Mouse (Mus musculus) embryonic fibroblast, embryonic 13.5 days (primary cell): ENCODE measurements around the gene Lrfn2.

Experiments used
- CTCF ChIP-seq: IDR thresholded peaks from 2 replicates; pipeline ENCODE4 v1.5.1; 2011; ENCODE audit warnings: mild to moderate bottlenecking, control low read depth, low read length, moderate library complexity, borderline replicate concordance; ENCODE audit not compliant: insufficient read depth
- POLR2A ChIP-seq: IDR thresholded peaks from 2 replicates; pipeline ENCODE4 v1.6.1; 2011; ENCODE audit warnings: low read depth, mild to moderate bottlenecking, control low read depth, low read length, moderate library complexity

DNA sequence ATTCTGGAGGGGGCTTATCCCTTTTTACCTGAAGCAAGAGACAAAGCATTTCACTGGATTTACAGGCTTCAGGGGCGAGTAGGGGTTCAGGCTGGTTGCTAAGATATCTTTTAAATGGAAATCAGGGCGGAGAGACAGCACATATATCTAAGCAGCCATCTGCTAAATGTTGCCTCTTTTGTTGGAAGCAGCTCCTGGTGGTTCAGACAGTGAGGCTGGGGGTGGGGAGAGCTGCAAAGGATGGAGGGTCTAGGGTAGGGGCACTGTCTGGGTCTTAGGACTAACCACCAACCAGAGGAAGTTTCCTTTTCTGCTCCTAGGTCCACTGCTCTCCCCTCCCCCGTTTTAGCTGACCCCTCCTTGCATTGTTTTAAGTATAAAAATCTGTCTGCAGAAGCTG is 131.6 kb downstream of the Lrfn2 start:
- TF ChIP-seq CTCF (no peak), POLR2A (no peak)
